Mouse (Mus musculus) retina, postnatal 7 days (tissue): ENCODE results near the gene Gpsm1.

Source experiments
- DNase-seq: peaks from one replicate; pipeline ENCODE4 v3.0.0-alpha.2; 2012; ENCODE audit warnings: low read depth, low spot score

Gpsm1 gene

GRCm38 (mm10) chr2:26312812-26313211, 2.5 kb upstream of the Gpsm1 start:
- no peak for DNase-seq

GRCm38 (mm10) chr2:26313394-26313793, 1.9 kb upstream of the Gpsm1 start:
- no peak for DNase-seq

GRCm38 (mm10) chr2:26314281-26315071, 839 bp upstream of the Gpsm1 start:
- DNase-seq, result no peak

GRCm38 (mm10) chr2:26315925-26316311, 603 bp downstream of the Gpsm1 start:
- DNase-seq, result no peak

- DNase-seq, result no peak
These were observed 1.4 kb downstream of the Gpsm1 start for GRCm38 (mm10) chr2:26316576-26317246.

GRCm38 (mm10) chr2:26317371-26317770, 2.1 kb downstream of the Gpsm1 start:
- DNase-seq, result no peak

- DNase-seq, result no peak
These were observed 2.8 kb downstream of the Gpsm1 start for GRCm38 (mm10) chr2:26317991-26318672.

GRCm38 (mm10) chr2:26319109-26319508, 3.8 kb downstream of the Gpsm1 start:
- DNase-seq, result no peak

- peak; percentile 56 for DNase-seq
These were observed 4.4 kb downstream of the Gpsm1 start for GRCm38 (mm10) chr2:26319519-26320244.

GRCm38 (mm10) chr2:26320245-26321185, 5.2 kb downstream of the Gpsm1 start:
- DNase-seq, result no peak

- DNase-seq, result no peak
These were observed 8.4 kb downstream of the Gpsm1 start for GRCm38 (mm10) chr2:26323589-26324325.

- DNase-seq, result no peak
These were observed 9.6 kb downstream of the Gpsm1 start for GRCm38 (mm10) chr2:26324917-26325316.

GRCm38 (mm10) chr2:26325386-26326181, 10.3 kb downstream of the Gpsm1 start:
- peak; percentile 75 for DNase-seq

- DNase-seq, result no peak
These were observed 12.5 kb downstream of the Gpsm1 start for GRCm38 (mm10) chr2:26327852-26328251.

GRCm38 (mm10) chr2:26329402-26329801, 14.1 kb downstream of the Gpsm1 start:
- DNase-seq, result no peak

- DNase-seq, result no peak
These were observed 14.7 kb downstream of the Gpsm1 start for GRCm38 (mm10) chr2:26330056-26330468.

- no peak for DNase-seq
These were observed 15.4 kb downstream of the Gpsm1 start for GRCm38 (mm10) chr2:26330702-26331101.

- DNase-seq, result no peak
These were observed 23.2 kb downstream of the Gpsm1 start for GRCm38 (mm10) chr2:26338302-26339203.
